Mouse (Mus musculus) liver, embryonic 12.5 days (tissue): ENCODE results near the gene Gatb. TPM values are rescaled to one million over a fixed set of nuclear protein-coding genes. Genes with fewer than 3 reads are reported as not detected.
"Not testable (repeated sequence)": the region's sequence is repeated elsewhere in the genome, so short reads cannot be mapped to it uniquely, and the experiment has no call there.

Experiments used
- ATAC-seq: fragments of 200-750 bp; cut with Nextera tagmentation; 2 replicates; pipeline ENCODE4 v1.8.0; 2017; ENCODE audit warnings: moderate number of reproducible peaks, mild to moderate bottlenecking, moderate library complexity
- H3K27ac ChIP-seq: fragments of 300-500 bp; sonication (generic); 2 replicates; pipeline ENCODE4 v1.5.1; 2016; ENCODE audit warnings: mild to moderate bottlenecking
- H3K27me3 ChIP-seq: fragments of 300-500 bp; sonication (generic); replicated peaks from 2 replicates; pipeline ENCODE4 v1.6.1; 2016; ENCODE audit warnings: mild to moderate bottlenecking, moderate library complexity
- H3K36me3 ChIP-seq: fragments of 300-500 bp; sonication (generic); 2 replicates; pipeline ENCODE4 v1.6.1; 2016; ENCODE audit warnings: mild to moderate bottlenecking, moderate library complexity
- H3K4me1 ChIP-seq: fragments of 300-500 bp; sonication (generic); 2 replicates; pipeline ENCODE4 v1.6.1; 2016
- H3K4me2 ChIP-seq: fragments of 300-500 bp; sonication (generic); 2 replicates; pipeline ENCODE4 v1.6.1; 2016; ENCODE audit warnings: mild to moderate bottlenecking, moderate library complexity
- H3K4me3 ChIP-seq: fragments of 300-500 bp; sonication (generic); 2 replicates; pipeline ENCODE4 v1.5.1; 2016; ENCODE audit warnings: mild to moderate bottlenecking, moderate library complexity
- H3K9ac ChIP-seq: fragments of 300-500 bp; sonication (generic); 2 replicates; pipeline ENCODE4 v1.6.1; 2016; ENCODE audit warnings: mild to moderate bottlenecking, moderate library complexity
- H3K9me3 ChIP-seq: fragments of 300-500 bp; sonication (generic); replicated peaks from 2 replicates; pipeline ENCODE4 v1.6.1; 2016; ENCODE audit warnings: mild to moderate bottlenecking, moderate library complexity
- WGBS: fragments of 180-500 bp; shearing (Covaris S2); methylation state at CpG from one replicate; pipeline ENCODE4 v1.1.7; 2016; ENCODE audit not compliant: insufficient replicate concordance; 5-methylcytosine and 5-hydroxymethylcytosine counted together
- polyA plus RNA-seq: library from polyadenylated mRNA; unstranded; fragments of >200 nt; fragmentation: Nextera tagmentation; extraction: Ambion mirVana; gene quantifications from 2 replicates; pipeline ENCODE4 v1.2.1, GENCODE M21; 2016

Gene Gatb
- polyA plus RNA-seq, 1 experiment from 2014 or later: 24.5 TPM

GRCm38 (mm10) chr3:85571276-85571675 lies 2.6 kb upstream of the Gatb start:
- Histone ChIP-seq H3K9ac (no peak overlapping the region), H3K27ac (no peak overlapping the region), H3K4me2 (no peak overlapping the region), H3K27me3 (no peaks in the 10 kb centered on the region), H3K4me1 (peaks cover 14% of the 10 kb centered on the region), H3K4me3 (no peak overlapping the region), H3K9me3 (no peaks in the 10 kb centered on the region), H3K36me3 (no peaks in the 10 kb centered on the region)
- WGBS: 53% methylated on average over 2 of the region's 2 CpGs
- no peak for ATAC-seq

- H3K4me3 ChIP-seq, H3K27ac ChIP-seq, H3K36me3 ChIP-seq, H3K9me3 ChIP-seq, H3K27me3 ChIP-seq, H3K9ac ChIP-seq, ATAC-seq: not testable (repeated sequence)
- peak overlapping the region; percentile 78; the same call in 1 of the 2 replicates for H3K4me2 ChIP-seq
- 83% methylated on average over 8 of the region's 8 CpGs for WGBS
- H3K4me1 ChIP-seq: peaks cover 14% of the 10 kb centered on the region
Observed at GRCm38 (mm10) chr3:85572502-85572901, 1.4 kb upstream of the Gatb start.

- H3K4me2 ChIP-seq: peak overlapping the region; percentile 78
- H3K9me3 ChIP-seq: no peaks in the 10 kb centered on the region
- H3K9ac ChIP-seq: peak overlapping the region; percentile 65
- no peaks in the 10 kb centered on the region for H3K27me3 ChIP-seq
- H3K27ac ChIP-seq: 0 out of 2 replicates have a peak overlapping the region, but pooled peaks have one; percentile 61
- 16% methylated on average over 6 of the region's 6 CpGs for WGBS
- H3K36me3 ChIP-seq: peaks cover 12% of the 10 kb centered on the region; the same call in 1 of the 2 replicates
- ATAC-seq: peak; percentile 18
- peaks cover 14% of the 10 kb centered on the region for H3K4me1 ChIP-seq
- H3K4me3 ChIP-seq: peak overlapping the region; percentile 79
Observed at GRCm38 (mm10) chr3:85573216-85573863, 579 bp upstream of the Gatb start.

GRCm38 (mm10) chr3:85582726-85583125 lies 8.8 kb downstream of the Gatb start:
- no peak for ATAC-seq
- no peak overlapping the region for H3K4me2 ChIP-seq
- no peak overlapping the region for H3K4me3 ChIP-seq
- no peaks in the 10 kb centered on the region for H3K27me3 ChIP-seq
- H3K27ac ChIP-seq: no peak overlapping the region
- H3K4me1 ChIP-seq: peaks cover 46% of the 10 kb centered on the region
- peaks cover 13% of the 10 kb centered on the region; the same call in 1 of the 2 replicates for H3K36me3 ChIP-seq
- WGBS: 68% methylated on average over 2 of the region's 2 CpGs
- H3K9me3 ChIP-seq: no peaks in the 10 kb centered on the region
- H3K9ac ChIP-seq: no peak overlapping the region

GRCm38 (mm10) chr3:85583194-85583593 lies 9.3 kb downstream of the Gatb start:
- Histone ChIP-seq H3K27ac (no peak overlapping the region), H3K4me2 (no peak overlapping the region), H3K4me3 (no peak overlapping the region), H3K9me3 (no peaks in the 10 kb centered on the region), H3K27me3 (no peaks in the 10 kb centered on the region), H3K36me3 (peaks cover 9% of the 10 kb centered on the region; the same call in 1 of the 2 replicates), H3K9ac (no peak overlapping the region), H3K4me1 (peaks cover 49% of the 10 kb centered on the region)
- no peak for ATAC-seq
- 62% methylated on average over 5 of the region's 5 CpGs for WGBS

- Histone ChIP-seq H3K27me3 (no peaks in the 10 kb centered on the region), H3K4me3 (no peak overlapping the region), H3K4me1 (peaks cover 65% of the 10 kb centered on the region), H3K36me3 (peaks cover 7% of the 10 kb centered on the region; the same call in 1 of the 2 replicates), H3K4me2 (peak overlapping the region; percentile 40), H3K9ac (no peak overlapping the region), H3K9me3 (no peaks in the 10 kb centered on the region), H3K27ac (peak overlapping the region; percentile 62; the same call in 1 of the 2 replicates)
- 27% methylated on average over 4 of the region's 4 CpGs for WGBS
- peak; percentile 91 for ATAC-seq
Observed at GRCm38 (mm10) chr3:85584966-85585365, 11.0 kb downstream of the Gatb start.

GRCm38 (mm10) chr3:85588701-85589100 lies 14.8 kb downstream of the Gatb start:
- no peaks in the 10 kb centered on the region for H3K9me3 ChIP-seq
- ATAC-seq: peak; percentile 80
- no peaks in the 10 kb centered on the region for H3K27me3 ChIP-seq
- peak overlapping the region; percentile 70 for H3K27ac ChIP-seq
- no peaks in the 10 kb centered on the region; the same call in 1 of the 2 replicates for H3K36me3 ChIP-seq
- 12% methylated on average over 2 of the region's 2 CpGs for WGBS
- H3K9ac ChIP-seq: peak overlapping the region; percentile 39; the same call in 1 of the 2 replicates
- peaks cover 86% of the 10 kb centered on the region for H3K4me1 ChIP-seq
- H3K4me3 ChIP-seq: no peak overlapping the region
- H3K4me2 ChIP-seq: peak overlapping the region; percentile 35; the same call in 1 of the 2 replicates

GRCm38 (mm10) chr3:85590090-85590754 lies 16.3 kb downstream of the Gatb start:
- WGBS: 88% methylated on average over 3 of the region's 3 CpGs
- no peaks in the 10 kb centered on the region for H3K27me3 ChIP-seq
- no peak for ATAC-seq
- H3K4me3 ChIP-seq: no peak overlapping the region
- no peak overlapping the region for H3K4me2 ChIP-seq
- H3K36me3 ChIP-seq: no peaks in the 10 kb centered on the region; the same call in 1 of the 2 replicates
- H3K9me3 ChIP-seq: no peaks in the 10 kb centered on the region
- H3K27ac ChIP-seq: no peak overlapping the region
- H3K4me1 ChIP-seq: peaks cover 74% of the 10 kb centered on the region
- H3K9ac ChIP-seq: no peak overlapping the region

GRCm38 (mm10) chr3:85592067-85592466 lies 18.1 kb downstream of the Gatb start:
- Histone ChIP-seq H3K4me3 (no peak overlapping the region), H3K27me3 (no peaks in the 10 kb centered on the region), H3K9ac (no peak overlapping the region), H3K9me3 (no peaks in the 10 kb centered on the region), H3K4me1 (peaks cover 60% of the 10 kb centered on the region), H3K36me3 (no peaks in the 10 kb centered on the region; the same call in 1 of the 2 replicates), H3K4me2 (peak overlapping the region; percentile 43), H3K27ac (peak overlapping the region; percentile 51; the same call in 1 of the 2 replicates)
- 21% methylated on average over 4 of the region's 4 CpGs for WGBS
- ATAC-seq: peak; percentile 87

- ATAC-seq: 0 out of 2 replicates have a peak, but pooled peaks have one; percentile 30
- Histone ChIP-seq H3K27me3 (no peaks in the 10 kb centered on the region), H3K9me3 (no peaks in the 10 kb centered on the region), H3K9ac (no peak overlapping the region), H3K36me3 (no peaks in the 10 kb centered on the region; the same call in 1 of the 2 replicates), H3K4me1 (peaks cover 53% of the 10 kb centered on the region), H3K4me3 (no peak overlapping the region), H3K4me2 (peak overlapping the region; percentile 43), H3K27ac (peak overlapping the region; percentile 48; the same call in 1 of the 2 replicates)
- 64% methylated on average over 5 of the region's 5 CpGs for WGBS
Observed at GRCm38 (mm10) chr3:85592640-85593252, 18.8 kb downstream of the Gatb start.

GRCm38 (mm10) chr3:85594452-85594851 lies 20.5 kb downstream of the Gatb start:
- Histone ChIP-seq H3K4me3 (no peak overlapping the region), H3K4me1 (peaks cover 40% of the 10 kb centered on the region), H3K9ac (no peak overlapping the region), H3K27me3 (no peaks in the 10 kb centered on the region), H3K27ac (no peak overlapping the region), H3K4me2 (no peak overlapping the region), H3K36me3 (no peaks in the 10 kb centered on the region; the same call in 1 of the 2 replicates), H3K9me3 (no peaks in the 10 kb centered on the region)
- 72% methylated on average over 3 of the region's 3 CpGs for WGBS
- ATAC-seq: no peak

- Histone ChIP-seq H3K4me3 (no peak overlapping the region), H3K27me3 (no peaks in the 10 kb centered on the region), H3K27ac (no peak overlapping the region), H3K9ac (no peak overlapping the region), H3K9me3 (no peaks in the 10 kb centered on the region), H3K36me3 (no peaks in the 10 kb centered on the region; the same call in 1 of the 2 replicates), H3K4me1 (no peaks in the 10 kb centered on the region), H3K4me2 (no peak overlapping the region)
- ATAC-seq: no peak
- WGBS: 69% methylated on average over 3 of the region's 3 CpGs
Observed at GRCm38 (mm10) chr3:85599526-85599925, 25.6 kb downstream of the Gatb start.
